Mouse (Mus musculus) embryonic facial prominence, embryonic 14.5 days (tissue): ENCODE results near the gene Il9r. TPM values are rescaled to one million over a fixed set of nuclear protein-coding genes. Genes with fewer than 3 reads are reported as not detected.

Source experiments
- ATAC-seq: fragments of 200-750 bp; cut with Nextera tagmentation; 2 replicates; pipeline ENCODE4 v1.8.0; 2017; ENCODE audit warnings: low read depth, moderate number of reproducible peaks, moderate TSS enrichment
- DNase-seq: peaks from one replicate; pipeline ENCODE4 v3.0.0-alpha.2; 2015; ENCODE audit warnings: low spot score
- H3K27ac ChIP-seq: fragments of 300-500 bp; sonication (generic); replicated peaks from 2 replicates; pipeline ENCODE4 v1.5.1; 2014; ENCODE audit warnings: low read depth, mild to moderate bottlenecking, low read length, moderate library complexity
- H3K27me3 ChIP-seq: fragments of 300-500 bp; sonication (generic); replicated peaks from 2 replicates; pipeline ENCODE4 v1.6.1; 2014; ENCODE audit warnings: low read length; ENCODE audit not compliant: control insufficient read depth, insufficient read depth
- H3K36me3 ChIP-seq: fragments of 300-500 bp; sonication (generic); 2 replicates; pipeline ENCODE4 v1.6.1; 2014; ENCODE audit warnings: low read length, mixed read lengths; ENCODE audit not compliant: control insufficient read depth, insufficient read depth
- H3K4me1 ChIP-seq: fragments of 300-500 bp; sonication (generic); 2 replicates; pipeline ENCODE4 v1.6.1; 2014; ENCODE audit warnings: antibody characterized with exemption, low read length; ENCODE audit not compliant: control insufficient read depth, insufficient read depth
- H3K4me2 ChIP-seq: fragments of 300-500 bp; sonication (generic); 2 replicates; pipeline ENCODE4 v1.6.1; 2014; ENCODE audit warnings: low read depth, mild to moderate bottlenecking, low read length, moderate library complexity, mixed read lengths
- H3K4me3 ChIP-seq: fragments of 300-500 bp; sonication (generic); 2 replicates; pipeline ENCODE4 v1.5.1; 2014; ENCODE audit warnings: low read depth, mild to moderate bottlenecking, low read length
- H3K9ac ChIP-seq: fragments of 300-500 bp; sonication (generic); 2 replicates; pipeline ENCODE4 v1.6.1; 2014; ENCODE audit warnings: low read depth, mild to moderate bottlenecking, low read length, moderate library complexity, mixed read lengths
- H3K9me3 ChIP-seq: fragments of 300-500 bp; sonication (generic); 2 replicates; pipeline ENCODE4 v1.6.1; 2016; ENCODE audit warnings: low read length; ENCODE audit not compliant: control insufficient read depth
- WGBS: fragments of 180-500 bp; shearing (Covaris S2); extraction: QIAGEN DNeasy Blood & Tissue Kit; methylation state at CpG from one replicate; pipeline ENCODE4 v1.1.7; 2014; 5-methylcytosine and 5-hydroxymethylcytosine counted together
- polyA plus RNA-seq: library from polyadenylated mRNA; unstranded; fragments of >200 nt; fragmentation: Nextera tagmentation; extraction: Ambion mirVana; gene quantifications from 2 replicates; pipeline ENCODE4 v1.2.1, GENCODE M21; 2014

The Il9r gene
- polyA plus RNA-seq, 1 experiment from 2014 or later = 0.14 TPM

GRCm38 (mm10) chr11:32189434-32189833 lies 10.6 kb downstream of the Il9r start:
- no peak for ATAC-seq
- Histone ChIP-seq H3K27ac (no peak overlapping the region), H3K4me1 (no peaks in the 10 kb centered on the region), H3K36me3 (no peaks in the 10 kb centered on the region), H3K27me3 (no peaks in the 10 kb centered on the region), H3K9me3 (no peaks in the 10 kb centered on the region), H3K9ac (no peak overlapping the region), H3K4me3 (no peak overlapping the region), H3K4me2 (no peak overlapping the region)
- 70% methylated on average over 5 of the region's 5 CpGs for WGBS
- DNase-seq = no peak

- 87% methylated on average over 12 of the region's 12 CpGs for WGBS
- H3K27ac ChIP-seq = no peak overlapping the region
- H3K36me3 ChIP-seq = no peaks in the 10 kb centered on the region
- ATAC-seq (no peak), DNase-seq (no peak)
- no peak overlapping the region for H3K4me3 ChIP-seq
- no peak overlapping the region for H3K9ac ChIP-seq
- H3K4me1 ChIP-seq = no peaks in the 10 kb centered on the region
- no peaks in the 10 kb centered on the region for H3K27me3 ChIP-seq
- no peaks in the 10 kb centered on the region for H3K9me3 ChIP-seq
- no peak overlapping the region for H3K4me2 ChIP-seq
Measured at GRCm38 (mm10) chr11:32188881-32189280, 11.2 kb downstream of the Il9r start.

GRCm38 (mm10) chr11:32187256-32187655 lies 12.8 kb downstream of the Il9r start:
- Histone ChIP-seq H3K4me1 (no peaks in the 10 kb centered on the region), H3K36me3 (no peaks in the 10 kb centered on the region), H3K4me3 (no peak overlapping the region), H3K9me3 (no peaks in the 10 kb centered on the region), H3K27ac (no peak overlapping the region), H3K9ac (no peak overlapping the region), H3K4me2 (no peak overlapping the region), H3K27me3 (no peaks in the 10 kb centered on the region)
- WGBS = 86% methylated on average over 4 of the region's 4 CpGs
- no peak for DNase-seq
- ATAC-seq = no peak

- H3K9me3 ChIP-seq = no peaks in the 10 kb centered on the region
- H3K4me3 ChIP-seq = no peak overlapping the region
- no peak overlapping the region for H3K9ac ChIP-seq
- no peak overlapping the region for H3K4me2 ChIP-seq
- no peaks in the 10 kb centered on the region for H3K4me1 ChIP-seq
- H3K36me3 ChIP-seq = no peaks in the 10 kb centered on the region
- DNase-seq (no peak), ATAC-seq (no peak)
- H3K27me3 ChIP-seq = no peaks in the 10 kb centered on the region
- H3K27ac ChIP-seq = no peak overlapping the region
- WGBS = 82% methylated on average over 3 of the region's 3 CpGs
Measured at GRCm38 (mm10) chr11:32186031-32186430, 14.0 kb downstream of the Il9r start.

- no peak overlapping the region for H3K4me2 ChIP-seq
- WGBS = 87% methylated on average over 8 of the region's 8 CpGs
- DNase-seq = no peak
Measured at GRCm38 (mm10) chr11:32184469-32184868, 15.6 kb downstream of the Il9r start.

GRCm38 (mm10) chr11:32181973-32182868 lies 17.9 kb downstream of the Il9r start:
- no peaks in the 10 kb centered on the region for H3K36me3 ChIP-seq
- WGBS = 45% methylated on average over 24 of the region's 25 CpGs
- H3K4me1 ChIP-seq = no peaks in the 10 kb centered on the region
- H3K9ac ChIP-seq = no peak overlapping the region
- no peak overlapping the region for H3K4me3 ChIP-seq
- ATAC-seq (no peak), DNase-seq (peak; percentile 82)
- H3K9me3 ChIP-seq = no peaks in the 10 kb centered on the region
- no peak overlapping the region for H3K4me2 ChIP-seq
- no peak overlapping the region for H3K27ac ChIP-seq
- no peaks in the 10 kb centered on the region for H3K27me3 ChIP-seq

More at GRCm38 (mm10) chr11:32184469-32184868, 15.6 kb downstream of the Il9r start:
- ATAC-seq = no peak
- H3K27ac ChIP-seq = no peak overlapping the region
- no peaks in the 10 kb centered on the region for H3K4me1 ChIP-seq
- no peak overlapping the region for H3K9ac ChIP-seq
- H3K36me3 ChIP-seq = no peaks in the 10 kb centered on the region
- no peak overlapping the region for H3K4me3 ChIP-seq
- no peaks in the 10 kb centered on the region for H3K27me3 ChIP-seq
- H3K9me3 ChIP-seq = no peaks in the 10 kb centered on the region

GRCm38 (mm10) chr11:32181246-32181645 lies 18.8 kb downstream of the Il9r start:
- WGBS = 80% methylated on average over 4 of the region's 4 CpGs
- no peak overlapping the region for H3K4me3 ChIP-seq
- no peaks in the 10 kb centered on the region for H3K9me3 ChIP-seq
- DNase-seq (no peak), ATAC-seq (no peak)
- no peaks in the 10 kb centered on the region for H3K4me1 ChIP-seq
- no peak overlapping the region for H3K27ac ChIP-seq
- H3K4me2 ChIP-seq = no peak overlapping the region
- no peak overlapping the region for H3K9ac ChIP-seq
- H3K36me3 ChIP-seq = no peaks in the 10 kb centered on the region
- no peaks in the 10 kb centered on the region for H3K27me3 ChIP-seq

- H3K27me3 ChIP-seq = no peaks in the 10 kb centered on the region
- DNase-seq (no peak), ATAC-seq (no peak)
- H3K4me3 ChIP-seq = no peak overlapping the region
- H3K4me1 ChIP-seq = no peaks in the 10 kb centered on the region
- H3K4me2 ChIP-seq = no peak overlapping the region
- no peaks in the 10 kb centered on the region for H3K36me3 ChIP-seq
- 68% methylated on average over 1 of the region's 1 CpGs for WGBS
- no peak overlapping the region for H3K9ac ChIP-seq
- no peak overlapping the region for H3K27ac ChIP-seq
- no peaks in the 10 kb centered on the region for H3K9me3 ChIP-seq
Measured at GRCm38 (mm10) chr11:32178506-32178905, 21.6 kb downstream of the Il9r start.

GRCm38 (mm10) chr11:32166683-32167082 lies 33.4 kb downstream of the Il9r start:
- H3K27me3 ChIP-seq = no peaks in the 10 kb centered on the region
- DNase-seq (no peak), ATAC-seq (no peak)
- WGBS = 75% methylated on average over 4 of the region's 4 CpGs
- H3K36me3 ChIP-seq = no peaks in the 10 kb centered on the region
- H3K4me1 ChIP-seq = 0 out of 2 replicates have a peak, but pooled peaks cover 4% of the 10 kb centered on the region
- H3K27ac ChIP-seq = no peak overlapping the region
- H3K9ac ChIP-seq = no peak overlapping the region
- no peak overlapping the region for H3K4me3 ChIP-seq
- H3K4me2 ChIP-seq = no peak overlapping the region
- H3K9me3 ChIP-seq = no peaks in the 10 kb centered on the region
